Mouse (Mus musculus) heart, adult 18-20 months (tissue): ENCODE data around the gene Ifitm10. TPM values are rescaled to one million over a fixed set of nuclear protein-coding genes. Genes with fewer than 3 reads are reported as not detected.
A peak's percentile ranks its signal among the peaks of the same experiment; 100 is the strongest.
"Not testable (repeated sequence)": the region's sequence is repeated elsewhere in the genome, so short reads cannot be mapped to it uniquely, and the experiment has no call there.

ENCODE experiments used
- DNase-seq, 2 experiments: peaks; one replicate each; pipeline ENCODE4 v3.0.0; 2021 to 2022; ENCODE audit warnings: mixed read lengths in 1 of 2
- total RNA-seq, 2 experiments: library from RNA; stranded (reverse); gene quantifications; 2 replicates each; pipeline ENCODE4 v1.2.3; 2021

The Ifitm10 gene
- total RNA-seq, 2 experiments from 2014 or later, result 2.0 to 2.2 TPM

GRCm38 (mm10) chr7:142363107-142363506, 10.4 kb downstream of the Ifitm10 start:
- no peak for DNase-seq

- no peak for DNase-seq
Measured at GRCm38 (mm10) chr7:142360743-142361142, 12.8 kb downstream of the Ifitm10 start.

- no peak for DNase-seq
Measured at GRCm38 (mm10) chr7:142359129-142359528, 14.4 kb downstream of the Ifitm10 start.

GRCm38 (mm10) chr7:142357566-142357965, 16.0 kb downstream of the Ifitm10 start:
- DNase-seq, result no peak

- no peak for DNase-seq
Measured at GRCm38 (mm10) chr7:142354661-142355233, 18.8 kb downstream of the Ifitm10 start.

GRCm38 (mm10) chr7:142353854-142354253, 19.7 kb downstream of the Ifitm10 start:
- DNase-seq, result no peak

- no peak for DNase-seq
Measured at GRCm38 (mm10) chr7:142351569-142351968, 22.0 kb downstream of the Ifitm10 start.

GRCm38 (mm10) chr7:142349308-142349961, 24.1 kb downstream of the Ifitm10 start:
- DNase-seq, result no peak

GRCm38 (mm10) chr7:142347542-142347941, 26.0 kb downstream of the Ifitm10 start:
- no peak for DNase-seq

- no peak for DNase-seq
Measured at GRCm38 (mm10) chr7:142342247-142342640, 31.3 kb downstream of the Ifitm10 start.

- no peak for DNase-seq
Measured at GRCm38 (mm10) chr7:142341564-142342246, 31.8 kb downstream of the Ifitm10 start.

- DNase-seq, result peak in 1 of 2 experiments; percentile 26
Measured at GRCm38 (mm10) chr7:142340269-142340970, 33.1 kb downstream of the Ifitm10 start.

GRCm38 (mm10) chr7:142335151-142335550, 38.4 kb downstream of the Ifitm10 start:
- no peak for DNase-seq

GRCm38 (mm10) chr7:142334246-142334645, 39.3 kb downstream of the Ifitm10 start:
- DNase-seq, result peak; percentile 81 to 95

GRCm38 (mm10) chr7:142332741-142333140, 40.8 kb downstream of the Ifitm10 start:
- not testable (repeated sequence) for DNase-seq

GRCm38 (mm10) chr7:142331281-142331680, 42.3 kb downstream of the Ifitm10 start:
- no peak for DNase-seq

GRCm38 (mm10) chr7:142330271-142330724, 43.3 kb downstream of the Ifitm10 start:
- peak; percentile 83 to 93 for DNase-seq

- DNase-seq, result no peak
Measured at GRCm38 (mm10) chr7:142328507-142328906, 45.0 kb downstream of the Ifitm10 start.

- DNase-seq, result no peak
Measured at GRCm38 (mm10) chr7:142326714-142327445, 46.7 kb downstream of the Ifitm10 start.

GRCm38 (mm10) chr7:142323396-142324117, 50.0 kb downstream of the Ifitm10 start:
- DNase-seq, result no peak

GRCm38 (mm10) chr7:142322641-142323040, 50.9 kb downstream of the Ifitm10 start:
- DNase-seq, result no peak
